Mouse (Mus musculus) layer of hippocampus, adult 8-10 months (tissue): ENCODE data around the gene Batf. TPM values are rescaled to one million over a fixed set of nuclear protein-coding genes. Genes with fewer than 3 reads are reported as not detected.
"Not testable (repeated sequence)": the region's sequence is repeated elsewhere in the genome, so short reads cannot be mapped to it uniquely, and the experiment has no call there.

ENCODE experiments used
- DNase-seq, 2 experiments: peaks; one replicate each; pipeline ENCODE4 v3.0.0; 2022; ENCODE audit warnings: low spot score in 2 of 2
- total RNA-seq, 4 experiments: library from RNA; stranded (reverse); gene quantifications; 2 replicates each; pipeline ENCODE4 v1.2.4; 2022

Batf gene
- total RNA-seq, result 1 to 10 TPM in 1 of 4 experiments, under 1 TPM in 1, not detected in 2; 0.94 to 1.2 TPM

GRCm38 (mm10) chr12:85686466-85687216, at the start of gene Batf:
TSS of gene Batf (plus strand) at chr12:85686669.
- DNase-seq, result no peak

- DNase-seq, result no peak
Measured at GRCm38 (mm10) chr12:85637932-85638331, 48.5 kb upstream of the Batf start.

GRCm38 (mm10) chr12:85638541-85639325, 47.7 kb upstream of the Batf start:
- no peak for DNase-seq

GRCm38 (mm10) chr12:85639326-85640008, 47.0 kb upstream of the Batf start:
- DNase-seq, result peak in 1 of 2 experiments; percentile 67

- no peak for DNase-seq
Measured at GRCm38 (mm10) chr12:85640852-85641563, 45.5 kb upstream of the Batf start.

GRCm38 (mm10) chr12:85641564-85641931, 44.9 kb upstream of the Batf start:
- DNase-seq, result no peak

GRCm38 (mm10) chr12:85643735-85644134, 42.7 kb upstream of the Batf start:
- no peak for DNase-seq

- DNase-seq, result no peak
Measured at GRCm38 (mm10) chr12:85645664-85646063, 40.8 kb upstream of the Batf start.

GRCm38 (mm10) chr12:85647346-85647745, 39.1 kb upstream of the Batf start:
- DNase-seq, result no peak

GRCm38 (mm10) chr12:85647955-85648354, 38.5 kb upstream of the Batf start:
- no peak for DNase-seq

GRCm38 (mm10) chr12:85659319-85659718, 27.1 kb upstream of the Batf start:
- no peak for DNase-seq

- DNase-seq, result no peak
Measured at GRCm38 (mm10) chr12:85660855-85661254, 25.6 kb upstream of the Batf start.

GRCm38 (mm10) chr12:85662232-85662631, 24.2 kb upstream of the Batf start:
- not testable (repeated sequence) for DNase-seq

GRCm38 (mm10) chr12:85662896-85663295, 23.6 kb upstream of the Batf start:
- DNase-seq, result peak; percentile 59 to 76

GRCm38 (mm10) chr12:85666112-85666511, 20.4 kb upstream of the Batf start:
- DNase-seq, result no peak

GRCm38 (mm10) chr12:85667071-85667470, 19.4 kb upstream of the Batf start:
- no peak for DNase-seq

- DNase-seq, result peak in 1 of 2 experiments; percentile 9
Measured at GRCm38 (mm10) chr12:85668696-85669095, 17.8 kb upstream of the Batf start.

GRCm38 (mm10) chr12:85670080-85670479, 16.4 kb upstream of the Batf start:
- DNase-seq, result no peak

- no peak for DNase-seq
Measured at GRCm38 (mm10) chr12:85673914-85674313, 12.6 kb upstream of the Batf start.

GRCm38 (mm10) chr12:85679117-85679516, 7.4 kb upstream of the Batf start:
- no peak for DNase-seq

- no peak for DNase-seq
Measured at GRCm38 (mm10) chr12:85679808-85680207, 6.7 kb upstream of the Batf start.
